Mouse (Mus musculus) lung, adult 10 weeks (tissue): ENCODE results near the gene 4933402N22Rik. TPM values are rescaled to one million over a fixed set of nuclear protein-coding genes. Genes with fewer than 3 reads are reported as not detected.

ENCODE experiments used
- polyA plus RNA-seq: library from polyadenylated mRNA; stranded (reverse); fragments of 350-450 nt; fragmentation: Illumina TruSeq; extraction: RNeasy Lipid Tissue Mini Kit (QIAGEN cat#74804); gene quantifications from one replicate; pipeline ENCODE4 v1.2.3, GENCODE M21; 2014; ENCODE audit warnings: low read depth, low replicate concordance; ENCODE audit not compliant: insufficient read depth

Gene 4933402N22Rik
- polyA plus RNA-seq, result not detected

GRCm38 (mm10) chr5:11917743-11918142, at the start of gene 4933402N22Rik:
4933402N22Rik (plus strand) TSS chr5:11918043.

Other genes starting within 250 kb of the 4933402N22Rik start
- gene Gm8922, start 236.1 kb upstream of the 4933402N22Rik start, polyA plus RNA-seq, result not detected
- gene Gm8926, start 147.5 kb upstream of the 4933402N22Rik start, polyA plus RNA-seq, result not detected
- not detected for gene Gm6465, start 72.5 kb upstream of the 4933402N22Rik start, polyA plus RNA-seq